Mouse (Mus musculus) layer of hippocampus, adult 9-11 months (tissue): ENCODE data around the gene Glyatl3.

Experiments
- DNase-seq: peaks from one replicate; pipeline ENCODE4 v3.0.0; 2022

Glyatl3 gene

GRCm38 (mm10) chr17:40855065-40855464 lies 59.1 kb downstream of the Glyatl3 start:
- no peak for DNase-seq
